Mouse (Mus musculus) left cerebral cortex, adult 8-10 months (tissue): ENCODE measurements around the gene Prdx5. TPM values are rescaled to one million over a fixed set of nuclear protein-coding genes. Genes with fewer than 3 reads are reported as not detected.

Experiments
- DNase-seq, 2 experiments: peaks; one replicate each; pipeline ENCODE4 v3.0.0; 2022; ENCODE audit warnings: low spot score in 2 of 2
- total RNA-seq, 4 experiments: library from RNA; stranded (reverse); gene quantifications; 2 replicates each; pipeline ENCODE4 v1.2.4; 2022

The Prdx5 gene
- total RNA-seq, result 100 to 1,000 TPM; 294 to 374 (median 338) TPM

GRCm38 (mm10) chr19:6909507-6910289 lies at the start of gene Prdx5, which contains the start of gene Trmt112:
TSS of gene Prdx5 (minus strand) at chr19:6910106.
TSS of gene Trmt112 (plus strand) at chr19:6909698.
- DNase-seq, result peak; percentile 84 to 94

- no peak for DNase-seq
Measured at GRCm38 (mm10) chr19:6956461-6956860, 46.6 kb upstream of the Prdx5 start.

GRCm38 (mm10) chr19:6955424-6955823 lies 45.5 kb upstream of the Prdx5 start:
- no peak for DNase-seq

- DNase-seq, result no peak
Measured at GRCm38 (mm10) chr19:6954046-6954445, 44.1 kb upstream of the Prdx5 start.

- DNase-seq, result no peak
Measured at GRCm38 (mm10) chr19:6952712-6953037, 42.8 kb upstream of the Prdx5 start.

GRCm38 (mm10) chr19:6951994-6952711 lies 42.2 kb upstream of the Prdx5 start:
- DNase-seq, result peak in 1 of 2 experiments; percentile 82

- peak; percentile 86 to 94 for DNase-seq
Measured at GRCm38 (mm10) chr19:6951381-6951968, 41.6 kb upstream of the Prdx5 start.

GRCm38 (mm10) chr19:6950613-6951153 lies 40.8 kb upstream of the Prdx5 start:
- DNase-seq, result peak in 1 of 2 experiments; percentile 51

- no peak for DNase-seq
Measured at GRCm38 (mm10) chr19:6949951-6950350, 40.0 kb upstream of the Prdx5 start.

- no peak for DNase-seq
Measured at GRCm38 (mm10) chr19:6949532-6949931, 39.6 kb upstream of the Prdx5 start.

GRCm38 (mm10) chr19:6948186-6948585 lies 38.3 kb upstream of the Prdx5 start:
- DNase-seq, result no peak

- DNase-seq, result no peak
Measured at GRCm38 (mm10) chr19:6947742-6948141, 37.8 kb upstream of the Prdx5 start.

- DNase-seq, result no peak
Measured at GRCm38 (mm10) chr19:6943709-6944108, 33.8 kb upstream of the Prdx5 start.

GRCm38 (mm10) chr19:6942764-6943163 lies 32.9 kb upstream of the Prdx5 start:
- no peak for DNase-seq

GRCm38 (mm10) chr19:6942249-6942691 lies 32.4 kb upstream of the Prdx5 start, which contains the start of gene Gpr137:
TSS of gene Gpr137 (minus strand) at chr19:6942480.
- peak; percentile 85 to 94 for DNase-seq

- DNase-seq, result peak; percentile 84 to 97
Measured at GRCm38 (mm10) chr19:6941372-6942248, 31.7 kb upstream of the Prdx5 start, which contains the start of gene Bad. TSS of gene Bad (plus strand) at chr19:6941861.

- DNase-seq, result no peak
Measured at GRCm38 (mm10) chr19:6940396-6941351, 30.8 kb upstream of the Prdx5 start.

GRCm38 (mm10) chr19:6939106-6940002 lies 29.4 kb upstream of the Prdx5 start:
- DNase-seq, result no peak
